Mouse (Mus musculus): ENCODE measurements around the gene Ube2s.
A peak's percentile ranks its signal among the peaks of the same experiment; 100 is the strongest.

Gene Ube2s

GRCm38 (mm10) chr7:4812303-4813104, at the start of gene Ube2s:
TSS of gene Ube2s (minus strand) at chr7:4812590.
- peak; percentile 99 for DNase-seq

- DNase-seq, result peak; percentile 68
Measured at GRCm38 (mm10) chr7:4860926-4861325, 48.5 kb upstream of the Ube2s start.

- DNase-seq, result no peak
Measured at GRCm38 (mm10) chr7:4859418-4859978, 47.1 kb upstream of the Ube2s start.

GRCm38 (mm10) chr7:4857321-4857720, 44.9 kb upstream of the Ube2s start:
- DNase-seq, result no peak

GRCm38 (mm10) chr7:4856508-4856907, 44.1 kb upstream of the Ube2s start:
- no peak for DNase-seq

- DNase-seq, result no peak
Measured at GRCm38 (mm10) chr7:4853613-4854012, 41.2 kb upstream of the Ube2s start.

- no peak for DNase-seq
Measured at GRCm38 (mm10) chr7:4851315-4851688, 38.9 kb upstream of the Ube2s start.

- DNase-seq, result no peak
Measured at GRCm38 (mm10) chr7:4850621-4851314, 38.4 kb upstream of the Ube2s start.

GRCm38 (mm10) chr7:4849372-4849771, 37.0 kb upstream of the Ube2s start:
- DNase-seq, result no peak

- peak; percentile 70 for DNase-seq
Measured at GRCm38 (mm10) chr7:4844917-4845309, 32.5 kb upstream of the Ube2s start.

- DNase-seq, result no peak
Measured at GRCm38 (mm10) chr7:4844245-4844916, 32.0 kb upstream of the Ube2s start, which contains the start of gene Shisa7. TSS of gene Shisa7 (minus strand) at chr7:4844696.

GRCm38 (mm10) chr7:4843604-4844244, 31.3 kb upstream of the Ube2s start:
- DNase-seq, result no peak

GRCm38 (mm10) chr7:4842634-4843131, 30.3 kb upstream of the Ube2s start:
- no peak for DNase-seq

- no peak for DNase-seq
Measured at GRCm38 (mm10) chr7:4842077-4842476, 29.7 kb upstream of the Ube2s start.

- DNase-seq, result no peak
Measured at GRCm38 (mm10) chr7:4837639-4838038, 25.2 kb upstream of the Ube2s start.

GRCm38 (mm10) chr7:4836351-4836792, 24.0 kb upstream of the Ube2s start:
- DNase-seq, result peak; percentile 84

- no peak for DNase-seq
Measured at GRCm38 (mm10) chr7:4835631-4836327, 23.4 kb upstream of the Ube2s start.

- DNase-seq, result no peak
Measured at GRCm38 (mm10) chr7:4830476-4830875, 18.1 kb upstream of the Ube2s start.

GRCm38 (mm10) chr7:4825365-4825764, 13.0 kb upstream of the Ube2s start:
- no peak for DNase-seq

- DNase-seq, result peak; percentile 46
Measured at GRCm38 (mm10) chr7:4822162-4822907, 9.9 kb upstream of the Ube2s start.

- no peak for DNase-seq
Measured at GRCm38 (mm10) chr7:4821690-4822089, 9.3 kb upstream of the Ube2s start.

All from kidney, adult 11 months (tissue).